Mouse (Mus musculus) lung, postnatal 0 days (tissue): ENCODE data around the gene Caly. TPM values are rescaled to one million over a fixed set of nuclear protein-coding genes. Genes with fewer than 3 reads are reported as not detected.
A peak's percentile ranks its signal among the peaks of the same experiment; 100 is the strongest.

Experiments used
- ATAC-seq: fragments of 200-750 bp; cut with Nextera tagmentation; 2 replicates; pipeline ENCODE4 v1.8.0; 2017; ENCODE audit warnings: moderate library complexity
- DNase-seq: peaks from one replicate; pipeline ENCODE4 v3.0.0-alpha.2; 2016; ENCODE audit warnings: low spot score
- H3K27ac ChIP-seq: fragments of 300-500 bp; sonication (generic); 2 replicates; pipeline ENCODE4 v1.5.1; 2014; ENCODE audit warnings: antibody characterized with exemption, mild to moderate bottlenecking, low read length, mixed read lengths
- H3K27me3 ChIP-seq: fragments of 300-500 bp; sonication (generic); replicated peaks from 2 replicates; pipeline ENCODE4 v1.6.1; 2014; ENCODE audit warnings: low read length, mixed read lengths; ENCODE audit not compliant: insufficient read depth
- H3K36me3 ChIP-seq: fragments of 300-500 bp; sonication (generic); 2 replicates; pipeline ENCODE4 v1.6.1; 2014; ENCODE audit warnings: low read length, mixed read lengths; ENCODE audit not compliant: insufficient read depth
- H3K4me1 ChIP-seq: fragments of 300-500 bp; sonication (generic); 2 replicates; pipeline ENCODE4 v1.6.1; 2014; ENCODE audit warnings: antibody characterized with exemption, low read depth, low read length, mixed read lengths; ENCODE audit not compliant: insufficient read depth
- H3K4me2 ChIP-seq: fragments of 300-500 bp; sonication (generic); replicated peaks from 2 replicates; pipeline ENCODE4 v1.6.1; 2014; ENCODE audit warnings: low read depth, mild to moderate bottlenecking, low read length, moderate library complexity, mixed read lengths
- H3K4me3 ChIP-seq: fragments of 300-500 bp; sonication (generic); 2 replicates; pipeline ENCODE4 v1.5.1; 2014; ENCODE audit warnings: low read depth, low read length
- H3K9ac ChIP-seq: fragments of 300-500 bp; sonication (generic); replicated peaks from 2 replicates; pipeline ENCODE4 v1.6.1; 2014; ENCODE audit warnings: low read depth, mild to moderate bottlenecking
- H3K9me3 ChIP-seq: fragments of 300-500 bp; sonication (generic); 2 replicates; pipeline ENCODE4 v1.6.1; 2016; ENCODE audit warnings: low read length, mixed read lengths
- CTCF ChIP-seq: IDR thresholded peaks from 2 replicates; pipeline ENCODE4 v1.5.1; 2016; ENCODE audit warnings: antibody characterized with exemption, mild to moderate bottlenecking
- EP300 ChIP-seq: IDR thresholded peaks from 2 replicates; pipeline ENCODE4 v1.6.1; 2016; ENCODE audit warnings: antibody characterized with exemption, mild to moderate bottlenecking, control low read depth
- WGBS: fragments of 180-500 bp; shearing (Covaris S2); extraction: QIAGEN DNeasy Blood & Tissue Kit; methylation state at CpG from one replicate; pipeline ENCODE4 v1.1.7; 2014; 5-methylcytosine and 5-hydroxymethylcytosine counted together
- polyA plus RNA-seq: library from polyadenylated mRNA; unstranded; fragments of >200 nt; fragmentation: Nextera tagmentation; extraction: Ambion mirVana; gene quantifications from 2 replicates; pipeline ENCODE4 v1.2.1, GENCODE M21; 2015

The Caly gene
- polyA plus RNA-seq, 1 experiment from 2014 or later, result 0.29 TPM

- DNase-seq (no peak), ATAC-seq (no peak)
- H3K9me3 ChIP-seq, result no peaks in the 10 kb centered on the region
- TF ChIP-seq CTCF (no peak), EP300 (no peak)
- H3K4me3 ChIP-seq, result no peak overlapping the region
- no peaks in the 10 kb centered on the region for H3K27me3 ChIP-seq
- no peaks in the 10 kb centered on the region for H3K36me3 ChIP-seq
- no peak overlapping the region for H3K9ac ChIP-seq
- no peak overlapping the region for H3K27ac ChIP-seq
- 37% methylated on average over 4 of the region's 4 CpGs for WGBS
- no peak overlapping the region for H3K4me2 ChIP-seq
- peaks cover 10% of the 10 kb centered on the region for H3K4me1 ChIP-seq
Measured at GRCm38 (mm10) chr7:140122765-140123164, 40.4 kb upstream of the Caly start.

- Histone ChIP-seq H3K9me3 (no peaks in the 10 kb centered on the region), H3K27ac (no peak overlapping the region), H3K4me3 (no peak overlapping the region), H3K4me2 (no peak overlapping the region), H3K9ac (no peak overlapping the region), H3K36me3 (no peaks in the 10 kb centered on the region), H3K4me1 (peaks cover 4% of the 10 kb centered on the region; the same call in 1 of the 2 replicates), H3K27me3 (no peaks in the 10 kb centered on the region)
- DNase-seq (no peak), ATAC-seq (no peak)
- no peak for TF ChIP-seq EP300
- no peak for TF ChIP-seq CTCF
- 57% methylated on average over 13 of the region's 13 CpGs for WGBS
Measured at GRCm38 (mm10) chr7:140121338-140121910, 39.1 kb upstream of the Caly start.

- Histone ChIP-seq H3K9ac (no peak overlapping the region), H3K4me2 (no peak overlapping the region), H3K9me3 (no peaks in the 10 kb centered on the region), H3K4me3 (no peak overlapping the region), H3K27me3 (no peaks in the 10 kb centered on the region), H3K4me1 (peaks cover 4% of the 10 kb centered on the region; the same call in 1 of the 2 replicates), H3K36me3 (no peaks in the 10 kb centered on the region), H3K27ac (no peak overlapping the region)
- DNase-seq (no peak), ATAC-seq (no peak)
- TF ChIP-seq EP300 (no peak), CTCF (no peak)
- 86% methylated on average over 2 of the region's 2 CpGs for WGBS
Measured at GRCm38 (mm10) chr7:140120484-140120883, 38.1 kb upstream of the Caly start.

- H3K36me3 ChIP-seq, result 0 out of 2 replicates have a peak, but pooled peaks cover 3% of the 10 kb centered on the region
- H3K27ac ChIP-seq, result peak within 1 kb of the TSS; percentile 98
- no peaks in the 10 kb centered on the region for H3K9me3 ChIP-seq
- ATAC-seq, result peak; percentile 93
- H3K4me2 ChIP-seq, result peak within 1 kb of the TSS; percentile 83
- DNase-seq, result peak; percentile 96
- peak within 1 kb of the TSS; percentile 82 for H3K4me3 ChIP-seq
- TF ChIP-seq CTCF (no peak), EP300 (no peak; the same call in 1 of the 2 replicates)
- 4% methylated on average over 28 of the region's 28 CpGs for WGBS
- H3K9ac ChIP-seq, result peak within 1 kb of the TSS; percentile 74
- H3K4me1 ChIP-seq, result no peaks in the 10 kb centered on the region; the same call in 1 of the 2 replicates
- H3K27me3 ChIP-seq, result no peaks in the 10 kb centered on the region
Measured at GRCm38 (mm10) chr7:140116329-140117054, 34.1 kb upstream of the Caly start, which contains the start of gene Echs1. TSS of gene Echs1 (minus strand) at chr7:140116476.

GRCm38 (mm10) chr7:140115583-140116328 lies 33.4 kb upstream of the Caly start, which contains the start of gene Paox:
TSS of gene Paox (plus strand) at chr7:140115799.
- ATAC-seq (peak; percentile 91), DNase-seq (peak; percentile 97)
- WGBS, result under 1% methylated on average over 23 of the region's 23 CpGs
- peak within 1 kb of the TSS; percentile 83 for H3K4me2 ChIP-seq
- no peaks in the 10 kb centered on the region for H3K9me3 ChIP-seq
- peak within 1 kb of the TSS; percentile 74 for H3K9ac ChIP-seq
- no peaks in the 10 kb centered on the region; the same call in 1 of the 2 replicates for H3K4me1 ChIP-seq
- H3K27me3 ChIP-seq, result no peaks in the 10 kb centered on the region
- peak within 1 kb of the TSS; percentile 98 for H3K27ac ChIP-seq
- peaks cover 8% of the 10 kb centered on the region; the same call in 1 of the 2 replicates for H3K36me3 ChIP-seq
- TF ChIP-seq EP300 (peak; percentile 93), CTCF (peak; percentile 35; the same call in 1 of the 2 replicates)
- H3K4me3 ChIP-seq, result peak within 1 kb of the TSS; percentile 82

GRCm38 (mm10) chr7:140111943-140112342 lies 29.6 kb upstream of the Caly start:
- Histone ChIP-seq H3K36me3 (peaks cover 31% of the 10 kb centered on the region), H3K9me3 (no peaks in the 10 kb centered on the region), H3K4me3 (no peak overlapping the region), H3K9ac (no peak overlapping the region), H3K27me3 (no peaks in the 10 kb centered on the region), H3K4me1 (no peaks in the 10 kb centered on the region), H3K4me2 (no peak overlapping the region), H3K27ac (no peak overlapping the region)
- no peak for DNase-seq
- ATAC-seq, result no peak
- TF ChIP-seq CTCF (no peak), EP300 (no peak)
- WGBS, result 54% methylated on average over 3 of the region's 3 CpGs
